Mouse (Mus musculus): Measurements from ENCODE around the gene Wwc1.

The Wwc1 gene

DNA sequence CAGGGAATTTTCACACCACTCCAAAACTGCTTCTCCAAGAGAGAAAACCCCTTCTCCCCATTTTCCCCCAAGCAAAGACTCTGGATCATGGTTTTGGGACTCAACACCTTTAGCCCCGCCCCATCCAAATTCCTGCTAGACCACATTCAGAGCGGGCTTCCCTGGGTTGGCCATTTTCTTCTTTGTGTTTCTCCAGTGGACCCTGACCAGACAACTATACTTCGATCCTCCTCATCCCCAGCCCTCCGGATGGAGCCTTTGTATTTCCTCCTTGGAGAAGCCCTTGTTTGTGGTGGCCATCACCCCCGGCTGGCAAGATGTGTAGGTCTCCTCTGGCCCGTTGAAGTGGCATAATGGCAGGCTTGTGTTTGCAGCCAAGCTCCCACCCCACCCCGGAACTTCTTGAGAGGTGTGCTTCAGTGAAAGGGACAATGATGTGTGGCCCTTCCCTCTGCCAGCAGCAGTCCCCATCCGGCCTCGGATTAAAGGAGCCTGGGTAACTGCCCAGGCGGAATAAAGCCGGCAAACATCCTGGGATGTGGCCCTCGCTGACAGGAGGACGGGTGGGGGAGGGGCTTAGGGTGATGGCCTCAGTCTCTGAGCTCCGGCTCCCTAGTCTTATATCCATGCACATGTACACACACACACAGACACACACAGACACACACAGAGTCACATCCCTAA, 46.8 kb downstream of the Wwc1 start:
- DNase-seq (ENCODE audit: low read depth, low spot score), result no peak

DNA sequence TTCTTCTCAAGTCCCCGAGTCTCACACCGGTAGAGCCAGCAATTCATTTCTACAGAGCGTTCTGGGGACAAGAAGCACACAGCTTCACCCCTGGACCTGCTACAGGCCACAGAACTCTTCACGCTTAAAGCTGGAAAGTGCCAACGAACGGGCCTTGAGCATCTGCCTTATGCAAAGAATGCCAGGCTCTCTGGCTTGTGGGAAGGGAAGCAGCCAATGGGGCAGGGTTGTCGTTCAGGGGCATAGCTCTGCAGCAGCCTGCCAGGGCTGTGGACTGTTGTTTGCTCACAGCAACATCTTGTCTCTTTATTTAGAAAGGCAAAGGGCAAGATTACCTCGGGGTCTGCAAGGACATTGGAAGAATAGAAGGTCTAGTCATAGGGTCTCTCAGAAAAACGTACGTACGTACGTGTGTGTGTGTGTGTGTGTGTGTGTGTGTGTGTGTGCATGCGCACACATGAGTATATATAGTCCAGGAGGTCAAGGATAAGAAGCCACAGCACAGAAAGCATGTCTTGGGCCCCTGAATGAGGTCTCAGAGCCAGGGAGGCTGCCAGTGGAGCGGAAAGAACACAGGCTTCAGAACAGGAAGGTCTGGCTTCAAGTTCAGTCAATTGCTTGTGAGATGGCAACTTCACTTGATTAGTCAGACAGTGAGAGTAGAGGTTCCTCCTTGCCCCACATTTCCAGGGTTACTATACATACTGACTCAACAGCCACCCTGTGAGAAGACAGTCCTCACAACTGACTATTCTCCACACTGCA, 48.0 kb downstream of the Wwc1 start:
- no peak for DNase-seq (ENCODE audit: low read depth, low spot score)

DNA sequence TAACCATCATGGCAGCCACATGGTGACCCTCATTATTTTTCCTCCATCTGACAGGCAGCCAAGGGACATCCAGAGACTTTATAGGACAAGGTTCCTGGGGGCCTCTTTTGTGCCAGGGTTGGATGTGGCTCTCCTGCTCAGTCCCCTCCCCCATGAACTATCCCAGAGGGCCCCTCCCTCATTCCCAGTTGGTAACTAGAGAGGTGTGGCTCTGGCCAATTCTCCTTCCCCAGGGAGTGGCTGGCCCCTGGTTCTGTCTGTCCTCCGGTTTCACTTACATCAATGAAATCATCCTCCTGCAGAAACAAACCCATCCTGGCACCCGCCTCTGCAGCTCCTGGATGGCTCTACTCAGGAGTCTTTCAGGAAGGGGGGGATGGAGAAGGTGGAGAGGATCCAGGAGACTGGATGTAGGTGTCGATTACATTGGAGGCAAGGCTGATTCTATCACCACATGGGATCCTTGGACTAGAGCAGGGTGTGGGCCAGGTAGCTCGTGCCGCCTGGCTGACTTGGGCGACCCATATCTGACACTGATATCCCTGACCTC, 49.7 kb downstream of the Wwc1 start:
- no peak for DNase-seq (ENCODE audit: low read depth, low spot score)

DNA sequence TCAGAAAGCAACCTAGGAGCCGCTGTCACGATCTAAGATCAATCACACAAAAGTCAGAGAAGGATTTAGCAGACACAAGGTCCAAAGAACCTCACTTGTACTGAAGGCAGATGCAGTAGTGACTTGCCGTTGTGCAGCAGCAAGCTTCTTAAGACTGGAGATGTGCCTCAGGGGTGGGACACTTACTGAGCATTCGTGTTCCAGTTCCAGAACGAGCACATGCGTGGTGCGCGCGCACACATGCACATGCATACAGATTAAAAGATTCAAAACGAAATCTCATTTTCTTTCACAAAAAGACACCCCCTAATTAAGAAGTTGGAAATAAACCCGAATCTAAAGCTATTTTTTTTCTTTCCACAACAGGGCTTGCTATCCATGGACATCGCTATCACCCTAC, 51.9 kb downstream of the Wwc1 start:
- DNase-seq (ENCODE audit: low read depth, low spot score), result no peak

DNA sequence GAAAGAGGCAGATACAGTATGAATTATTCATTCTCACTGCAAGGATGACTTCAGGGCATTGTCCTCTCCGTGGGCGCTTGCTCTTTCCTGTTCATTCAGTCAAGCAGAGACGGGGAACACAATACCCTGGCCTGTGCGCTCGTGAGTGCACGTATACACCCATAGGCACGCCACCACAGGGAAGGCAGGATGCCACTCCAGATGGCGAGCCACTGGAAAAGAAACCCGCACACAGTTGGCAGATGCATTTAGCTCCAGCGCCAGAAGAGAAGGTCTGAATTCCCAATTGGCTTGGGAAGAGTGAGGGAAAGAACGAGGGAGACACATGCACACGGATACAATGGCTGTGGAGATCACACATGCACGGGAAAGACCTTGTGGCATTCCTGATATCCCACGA, 53.0 kb downstream of the Wwc1 start:
- DNase-seq (ENCODE audit: low read depth, low spot score), result peak; percentile 40

DNA sequence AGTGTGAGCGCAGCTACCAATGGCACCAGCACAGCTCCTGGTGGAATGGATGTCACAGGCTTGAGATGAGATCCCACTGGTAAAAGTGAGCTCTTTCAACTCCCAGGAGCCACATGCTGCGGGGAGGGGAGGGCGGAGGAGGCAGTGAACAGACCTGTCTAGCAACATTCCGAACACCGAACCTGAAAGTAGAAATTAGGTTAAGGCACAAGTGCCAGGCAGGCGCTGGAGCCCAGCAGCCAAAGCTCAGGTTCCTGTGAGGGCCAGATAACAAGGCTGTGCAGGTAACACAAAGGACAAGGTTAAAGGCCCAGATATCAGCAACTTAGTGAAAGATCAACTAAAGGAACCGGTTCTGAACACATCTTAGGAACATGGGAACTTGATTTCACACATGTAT, 54.7 kb downstream of the Wwc1 start:
- DNase-seq (ENCODE audit: low read depth, low spot score), result no peak

DNA sequence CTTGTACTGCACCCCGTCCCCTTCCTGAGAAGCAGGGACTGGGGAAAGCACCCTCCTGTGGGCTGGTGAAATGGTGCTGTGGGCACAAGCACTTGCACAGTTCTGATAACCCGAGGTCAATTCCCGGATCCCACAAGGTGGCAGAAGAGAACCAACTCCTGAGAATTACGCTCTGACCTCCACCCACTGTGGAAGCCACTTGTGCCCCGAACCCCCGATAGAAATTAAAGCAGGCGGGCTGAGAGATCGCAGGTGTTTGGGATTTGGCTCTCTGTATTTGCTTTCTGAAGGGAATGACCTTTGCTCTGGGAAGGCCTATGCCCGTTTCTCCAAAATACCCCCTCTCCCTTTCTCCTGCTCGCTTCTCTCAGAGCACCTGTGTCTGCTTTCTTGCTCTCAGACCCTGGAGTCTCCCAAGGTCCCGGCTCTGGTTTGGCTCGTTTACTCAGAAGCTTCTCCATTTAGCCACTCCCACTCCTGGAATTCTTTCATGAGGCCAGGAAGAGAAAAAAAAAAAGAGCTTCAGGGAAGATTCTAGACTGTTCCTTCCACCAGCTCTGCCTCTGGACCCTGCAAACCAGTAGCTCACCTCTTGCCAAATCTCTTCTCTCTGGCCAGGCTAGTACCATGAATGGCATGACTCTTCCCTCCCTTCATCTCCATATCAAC, 58.0 kb downstream of the Wwc1 start:
- DNase-seq (ENCODE audit: low read depth, low spot score), result no peak

DNA sequence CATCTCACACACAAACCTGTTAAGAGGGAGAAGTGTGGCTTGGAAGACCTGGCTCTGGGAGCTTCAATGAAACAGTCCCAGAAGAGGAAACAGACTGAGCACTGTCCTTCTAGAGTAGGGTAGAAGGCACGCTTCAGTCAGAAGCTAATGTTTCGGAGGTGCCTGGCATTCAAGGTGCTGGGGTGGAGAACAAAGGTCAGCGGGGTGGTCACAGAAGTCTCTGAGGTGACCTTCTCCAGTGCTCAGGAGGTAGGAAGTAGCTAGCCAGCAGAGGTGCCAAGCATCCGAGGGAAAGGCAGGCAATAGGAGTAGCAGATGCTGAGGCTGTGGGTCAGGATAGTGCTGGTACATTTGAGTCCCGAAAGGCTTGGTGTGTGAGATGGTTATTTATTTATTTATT, 59.6 kb downstream of the Wwc1 start:
- DNase-seq (ENCODE audit: low read depth, low spot score), result no peak

DNA sequence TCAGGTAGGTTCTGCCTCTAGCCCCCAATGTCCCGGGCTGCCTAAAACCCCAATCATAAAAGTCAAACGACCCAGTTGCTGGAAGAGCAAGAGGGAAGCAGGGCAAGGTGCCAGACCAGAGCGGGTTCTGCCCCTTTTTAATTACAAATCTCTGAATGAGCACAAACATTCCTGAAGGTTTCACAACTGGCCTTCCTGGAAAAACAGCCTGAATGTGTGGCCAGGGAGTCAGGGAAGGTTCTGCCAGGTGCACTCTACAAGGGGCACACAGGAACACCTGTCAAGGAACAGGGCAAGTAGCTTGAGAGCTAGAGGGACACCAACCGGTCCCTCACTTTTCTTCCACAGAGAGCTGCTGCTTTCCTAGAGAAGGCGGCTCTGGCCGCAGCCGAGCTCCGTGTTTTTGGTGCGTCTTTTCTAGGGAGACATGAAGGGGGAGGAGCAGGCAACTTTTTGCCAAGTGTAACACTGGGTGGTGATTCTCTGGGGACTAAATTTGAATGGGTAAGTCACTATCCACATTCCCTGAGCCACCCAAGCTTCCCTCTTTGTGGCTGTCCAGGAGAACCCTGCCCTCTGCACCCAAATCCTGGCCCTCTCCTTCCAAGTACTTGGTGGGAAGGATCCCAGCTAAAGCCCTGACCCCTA, 60.3 kb downstream of the Wwc1 start:
- no peak for DNase-seq (ENCODE audit: low read depth, low spot score)

DNA sequence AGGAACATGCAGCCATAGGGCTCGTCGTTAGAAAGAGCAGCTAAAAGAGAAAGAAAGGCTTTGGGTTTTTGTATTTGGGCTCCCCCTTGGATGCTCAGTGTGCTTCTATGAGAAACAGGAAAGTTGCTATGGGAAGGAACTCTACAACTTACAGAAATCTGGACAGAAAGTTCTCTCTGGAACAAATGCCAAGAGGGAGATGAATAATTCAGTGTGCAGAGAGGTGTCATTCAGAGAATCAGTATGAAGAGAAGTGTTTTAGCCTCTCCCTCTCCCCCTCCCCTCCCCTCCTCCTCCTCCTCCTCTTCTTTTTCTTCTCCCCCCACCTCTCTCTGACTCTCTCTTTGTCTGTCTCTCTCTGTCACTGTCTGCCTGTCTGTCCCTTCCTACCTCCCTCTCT, 60.9 kb downstream of the Wwc1 start:
- DNase-seq (ENCODE audit: low read depth, low spot score), result no peak

DNA sequence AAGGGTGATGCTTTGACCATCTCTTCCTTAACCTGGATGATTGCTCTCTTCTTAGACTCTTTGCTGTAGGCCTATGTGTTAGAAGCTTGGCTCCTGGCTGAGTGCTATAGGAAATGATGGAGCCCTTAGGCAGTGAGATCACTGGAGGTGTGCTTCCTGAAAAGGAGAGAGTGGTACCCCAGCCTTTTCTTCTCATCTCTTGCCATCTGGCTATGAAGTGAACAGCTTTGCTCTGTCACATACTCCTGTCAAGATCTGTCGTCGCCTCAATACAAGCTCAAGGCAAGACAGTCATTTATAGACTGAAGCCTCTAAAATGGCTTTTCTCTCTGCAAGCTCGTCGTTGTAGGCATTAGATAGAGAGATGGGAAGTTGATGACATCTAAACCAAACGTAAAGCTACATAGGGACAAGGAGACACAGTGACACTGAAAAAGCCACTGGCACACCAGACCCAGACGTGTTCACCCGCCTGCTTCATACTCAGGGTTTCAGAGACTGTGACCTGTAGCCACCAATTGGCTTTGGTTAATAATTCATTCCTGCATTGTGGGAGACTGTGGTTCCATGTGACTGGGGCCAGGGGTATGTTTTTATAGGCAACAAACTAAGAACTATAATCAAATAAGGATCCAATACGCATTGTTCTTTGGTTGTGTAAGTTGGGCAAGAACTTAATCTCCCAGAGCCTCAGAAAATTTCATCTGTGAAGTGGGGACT, 63.7 kb downstream of the Wwc1 start:
- no peak for DNase-seq (ENCODE audit: low read depth, low spot score)

DNA sequence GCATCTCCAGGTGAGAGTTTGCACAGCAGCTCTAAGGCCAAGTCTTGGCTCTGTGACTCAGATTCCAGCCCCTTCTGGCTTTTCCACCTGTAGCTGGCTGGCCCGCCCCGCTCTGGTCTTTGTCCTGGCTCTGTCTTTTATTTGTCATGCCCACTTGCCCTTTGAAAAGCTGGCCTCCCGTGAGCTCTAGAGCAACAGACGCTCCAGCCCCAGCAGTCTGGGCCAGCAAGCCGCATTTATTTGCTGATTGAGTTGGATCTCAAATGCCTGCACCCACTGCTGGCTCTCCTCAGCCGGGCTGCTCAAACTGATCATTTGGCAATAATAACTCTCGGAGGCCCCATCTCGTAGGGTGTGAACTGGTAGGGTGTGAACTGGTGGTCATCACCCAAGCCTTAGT, 64.8 kb downstream of the Wwc1 start:
- DNase-seq (ENCODE audit: low read depth, low spot score), result no peak

DNA sequence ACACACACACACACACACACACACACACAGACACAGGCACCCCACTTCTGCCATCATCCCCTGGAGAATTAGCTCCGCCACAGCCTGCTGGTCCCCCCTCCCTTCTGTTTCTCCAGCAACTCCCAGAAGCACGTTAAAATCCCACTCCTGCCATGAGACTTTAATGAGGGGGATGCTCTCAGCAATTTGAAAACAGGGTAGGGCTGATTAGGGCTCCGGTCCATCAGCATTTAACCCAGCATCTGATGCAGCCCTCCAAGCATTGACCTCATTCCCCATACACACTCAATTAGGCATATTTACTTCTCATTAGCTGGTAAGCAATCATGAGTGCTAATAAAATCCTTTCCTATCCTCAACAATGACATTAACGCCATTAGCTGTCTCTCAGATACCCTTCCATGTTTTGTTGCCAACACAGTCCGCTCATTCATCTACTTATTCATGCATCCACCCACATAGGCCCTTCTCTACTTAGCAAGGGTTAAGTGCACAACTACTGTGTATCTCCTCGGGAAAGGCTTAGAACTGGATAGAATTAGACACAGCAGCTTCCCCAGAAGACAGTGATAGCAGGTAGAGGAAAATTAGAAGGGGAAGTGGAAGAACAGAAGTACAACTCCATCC, 66.8 kb downstream of the Wwc1 start:
- no peak for DNase-seq (ENCODE audit: low read depth, low spot score)

DNA sequence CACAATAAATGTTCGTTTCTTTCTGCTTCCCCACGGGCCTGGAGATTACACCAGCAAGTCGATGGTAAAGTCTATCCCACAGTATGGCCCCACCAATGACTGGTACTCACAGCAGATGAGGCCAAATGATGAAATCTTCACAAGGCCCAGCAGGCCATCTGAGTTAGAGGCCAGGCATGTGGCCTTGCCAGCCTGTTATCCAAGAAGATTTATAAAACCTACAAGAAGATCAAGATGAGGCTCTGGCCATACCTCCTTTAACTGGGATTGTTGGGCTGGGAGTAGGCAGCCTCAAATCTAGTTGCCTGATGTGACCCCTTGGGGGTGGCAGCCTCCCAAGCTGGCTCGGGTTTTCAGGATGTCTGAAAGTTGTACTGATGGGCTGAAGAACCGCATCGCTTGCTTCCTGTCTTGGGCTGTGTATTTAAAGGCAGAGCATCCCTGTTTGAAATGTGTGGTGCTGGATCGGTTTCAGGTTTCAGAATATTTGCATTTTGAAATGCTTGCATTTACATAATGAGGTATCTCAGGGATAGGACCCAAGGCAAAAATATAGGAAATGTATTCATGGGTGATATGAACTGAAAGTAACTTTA, 75.3 kb downstream of the Wwc1 start:
- DNase-seq (ENCODE audit: low read depth, low spot score), result no peak

DNA sequence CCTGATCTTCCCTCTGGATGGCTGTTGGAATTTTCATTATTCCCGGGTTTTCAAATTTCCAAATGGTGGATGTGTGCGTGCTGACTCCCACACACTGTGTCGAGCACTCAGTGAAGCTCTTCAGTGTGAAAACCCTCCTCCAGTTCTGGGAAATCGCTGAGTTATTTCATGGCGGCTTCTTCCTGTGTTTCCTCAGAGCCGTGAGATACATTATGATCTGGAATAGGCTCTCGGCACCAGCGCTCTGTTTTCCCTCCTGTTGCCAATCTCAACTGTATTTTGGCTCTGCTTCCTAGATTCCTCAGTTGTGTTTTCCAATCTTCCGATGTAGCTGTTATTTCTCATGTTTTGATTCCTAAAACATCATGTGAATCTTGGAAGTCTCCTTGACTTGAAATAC, 77.2 kb downstream of the Wwc1 start:
- no peak for DNase-seq (ENCODE audit: low read depth, low spot score)

DNA sequence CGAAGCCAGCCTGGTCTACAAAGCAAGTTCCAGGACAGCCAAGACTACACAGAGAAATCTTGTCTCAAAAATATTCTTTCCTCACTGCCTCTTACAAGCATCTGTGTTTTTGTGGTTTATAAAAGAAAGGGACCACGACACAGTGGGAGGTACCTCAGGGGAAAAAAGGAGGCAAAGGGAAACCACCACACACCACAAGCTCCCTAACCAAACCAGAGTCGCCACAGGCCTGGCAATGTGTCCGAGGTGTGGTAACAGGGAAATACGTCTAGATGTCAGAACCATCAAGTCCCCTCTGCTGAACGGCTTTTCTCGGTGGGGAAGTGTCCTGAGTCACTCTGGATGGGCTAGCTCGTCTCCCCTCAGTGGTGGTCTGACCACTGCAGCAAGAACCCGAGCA, 80.4 kb downstream of the Wwc1 start:
- DNase-seq (ENCODE audit: low read depth, low spot score), result no peak

DNA sequence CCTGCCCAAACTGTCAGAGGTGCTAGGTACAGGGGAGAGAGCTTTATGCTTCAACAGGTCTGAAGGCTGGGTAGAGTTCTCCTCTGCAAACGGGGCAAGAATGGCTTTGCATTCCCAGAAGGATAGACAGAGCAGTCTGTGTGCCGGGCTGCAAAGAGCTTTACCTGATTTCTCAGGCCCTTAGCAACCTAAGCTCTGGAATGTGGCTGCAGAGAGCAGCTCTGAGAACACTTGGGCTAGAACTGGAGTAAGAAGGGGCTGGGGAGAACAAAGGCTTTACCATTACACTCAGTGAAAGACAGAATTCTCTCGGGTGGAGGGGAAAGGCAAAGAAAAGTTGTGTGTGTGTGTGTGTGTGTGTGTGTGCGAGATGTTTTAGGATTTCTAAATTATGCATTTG, 86.9 kb downstream of the Wwc1 start:
- DNase-seq (ENCODE audit: low read depth, low spot score), result no peak

DNA sequence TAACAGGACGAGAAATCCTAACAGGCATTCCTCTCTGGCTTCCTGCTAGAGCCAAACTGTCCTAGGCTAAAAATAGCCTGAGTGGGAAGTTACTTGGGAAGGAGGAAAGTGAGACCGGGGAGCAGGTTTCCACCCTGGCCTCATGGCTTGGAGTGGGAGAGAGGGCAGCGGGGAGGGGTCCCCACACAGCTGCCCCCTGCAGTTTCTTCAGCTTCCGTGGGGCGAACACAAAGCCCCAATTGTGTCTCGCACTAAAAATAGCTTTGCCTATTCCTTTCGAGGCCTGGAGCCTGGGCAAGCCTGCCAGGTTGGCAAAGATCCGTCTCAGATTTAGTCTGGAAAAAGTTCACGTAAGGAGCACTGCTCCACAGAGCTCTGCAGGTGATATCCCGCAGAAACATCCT, 87.3 kb downstream of the Wwc1 start:
- DNase-seq (ENCODE audit: low read depth, low spot score), result no peak

DNA sequence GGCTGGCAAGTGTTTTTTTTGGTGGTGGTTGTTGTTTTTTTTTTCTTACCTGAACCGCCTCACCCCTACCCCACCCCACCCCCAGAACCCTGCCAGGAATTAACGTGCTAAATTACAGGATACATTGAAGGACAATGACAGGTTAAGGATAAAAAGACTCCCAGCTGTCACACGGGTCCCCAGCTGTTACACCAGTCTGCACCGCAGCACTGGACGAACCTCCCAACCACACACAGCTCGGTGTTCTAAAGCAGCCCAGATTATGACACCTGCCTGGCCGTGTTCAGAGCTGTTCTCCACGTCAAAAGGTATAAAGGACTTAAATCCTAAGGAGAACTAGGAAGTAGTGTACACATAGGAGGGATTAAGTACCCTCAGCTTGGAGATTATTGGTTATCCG, 88.0 kb downstream of the Wwc1 start:
- no peak for DNase-seq (ENCODE audit: low read depth, low spot score)

DNA sequence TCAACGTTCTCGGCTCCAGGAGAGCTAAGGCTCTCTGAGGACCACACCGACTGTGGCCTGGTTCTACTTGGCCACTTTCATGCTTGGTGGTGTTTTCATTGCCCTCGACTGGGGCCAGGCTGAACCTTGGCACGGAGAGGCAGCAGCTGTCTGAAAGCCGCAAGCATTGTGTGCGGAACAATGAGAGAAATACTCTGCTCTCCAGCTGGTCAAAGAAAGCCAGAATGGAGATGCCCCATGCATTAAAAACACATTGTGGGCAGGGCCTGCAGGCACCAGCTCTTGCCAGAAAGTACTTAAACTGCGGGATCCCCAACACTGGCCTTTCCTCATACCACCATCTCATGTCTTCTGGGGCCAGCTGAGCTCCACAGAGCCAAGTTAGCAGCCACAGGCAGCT, 91.5 kb downstream of the Wwc1 start:
- no peak for DNase-seq (ENCODE audit: low read depth, low spot score)

DNA sequence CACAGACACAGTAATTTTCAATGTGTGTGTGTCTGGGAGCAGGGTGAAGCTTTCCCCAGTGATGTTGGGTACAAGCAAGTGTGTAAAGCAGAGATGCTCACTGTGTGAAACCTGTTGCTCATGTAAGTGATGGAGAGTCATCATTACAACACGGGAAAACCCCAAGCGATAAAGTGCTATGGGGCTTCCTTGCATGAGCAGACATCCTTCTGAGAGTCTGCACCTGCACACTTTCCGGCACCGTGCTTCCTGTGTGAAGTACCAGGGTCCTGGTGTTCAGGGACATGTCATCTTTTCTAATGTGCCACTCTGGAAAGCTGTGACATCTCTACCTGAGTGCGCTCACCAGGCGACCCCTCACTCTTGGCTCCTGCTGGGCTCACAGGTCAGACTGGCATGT, 97.5 kb downstream of the Wwc1 start:
- no peak for DNase-seq (ENCODE audit: low read depth, low spot score)
